Mouse (Mus musculus) adrenal gland, postnatal 4 days (tissue): ENCODE data around the gene Mycbp2. TPM values are rescaled to one million over a fixed set of nuclear protein-coding genes. Genes with fewer than 3 reads are reported as not detected.

Experiments
- DNase-seq, 2 experiments: peaks; one replicate each; pipeline ENCODE4 v3.0.0; 2021 to 2022; ENCODE audit warnings: low spot score in 2 of 2, mixed read lengths in 2 of 2
- long read RNA-seq, 2 experiments: library from polyadenylated mRNA; stranded (forward); transcript quantifications; one replicate each; pipeline ENCODE4 v2.0.0; 2021
- total RNA-seq, 2 experiments: library from RNA; stranded (reverse); gene quantifications; 2 replicates each; pipeline ENCODE4 v1.2.3; 2021

The Mycbp2 gene
- 10 to 100 TPM; 45.2 to 51.2 TPM for total RNA-seq
- long read RNA-seq, experiment 1, partial matches to known transcripts, result 3 of 3 reads
- long read RNA-seq, experiment 1, other reads (novel, unspliced or antisense), result 0 of 3 reads
- long read RNA-seq, experiment 2, partial matches to known transcripts, result 8 of 10 reads
- long read RNA-seq, experiment 2, other reads (novel, unspliced or antisense), result 2 of 10 reads

GRCm38 (mm10) chr14:103346729-103347505 lies at the start of gene Mycbp2:
TSS of gene Mycbp2 (minus strand) at chr14:103346814.
- peak; percentile 97 for DNase-seq

- DNase-seq, result no peak
Measured at GRCm38 (mm10) chr14:103392391-103392790, 45.8 kb upstream of the Mycbp2 start.

DNA sequence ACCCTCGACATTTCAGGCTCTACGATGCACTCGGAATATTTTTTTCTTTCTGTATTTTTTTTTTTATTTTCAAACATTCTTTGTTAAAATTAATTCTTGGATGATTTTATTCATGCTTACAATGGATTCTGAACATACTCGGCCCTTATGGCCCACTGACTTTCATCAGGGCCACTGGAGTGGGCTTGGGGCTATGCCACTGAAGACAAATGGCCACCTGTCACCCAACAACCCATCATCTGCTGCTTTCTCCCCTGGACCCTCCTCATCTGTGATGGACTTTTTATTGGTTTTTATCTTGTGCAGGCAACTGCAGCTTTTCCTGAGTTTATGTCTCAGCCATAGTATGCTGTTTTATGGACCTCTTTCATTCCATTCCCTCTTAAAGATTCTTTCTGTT lies 40.8 kb upstream of the Mycbp2 start:
- no peak for DNase-seq

DNA sequence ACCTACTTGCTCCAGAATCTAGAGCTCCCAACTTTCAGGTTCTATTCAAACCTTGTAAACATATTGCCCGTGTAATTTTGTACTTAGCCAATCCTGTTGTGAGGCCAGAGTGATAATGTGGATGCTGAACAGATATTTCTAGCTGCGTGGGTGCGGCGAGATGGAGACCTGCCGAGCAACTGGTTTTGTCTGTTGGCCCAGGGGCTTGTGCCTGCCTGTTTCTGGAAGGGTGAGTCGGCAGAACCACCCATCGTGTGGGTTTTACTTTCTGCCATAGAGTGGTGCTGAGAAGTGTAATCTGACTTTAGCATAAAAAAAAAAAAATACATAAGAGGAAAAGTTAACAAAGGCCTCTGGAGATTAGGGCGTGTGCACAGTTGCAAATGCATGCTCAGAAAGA lies 40.3 kb upstream of the Mycbp2 start:
- DNase-seq, result no peak

DNA sequence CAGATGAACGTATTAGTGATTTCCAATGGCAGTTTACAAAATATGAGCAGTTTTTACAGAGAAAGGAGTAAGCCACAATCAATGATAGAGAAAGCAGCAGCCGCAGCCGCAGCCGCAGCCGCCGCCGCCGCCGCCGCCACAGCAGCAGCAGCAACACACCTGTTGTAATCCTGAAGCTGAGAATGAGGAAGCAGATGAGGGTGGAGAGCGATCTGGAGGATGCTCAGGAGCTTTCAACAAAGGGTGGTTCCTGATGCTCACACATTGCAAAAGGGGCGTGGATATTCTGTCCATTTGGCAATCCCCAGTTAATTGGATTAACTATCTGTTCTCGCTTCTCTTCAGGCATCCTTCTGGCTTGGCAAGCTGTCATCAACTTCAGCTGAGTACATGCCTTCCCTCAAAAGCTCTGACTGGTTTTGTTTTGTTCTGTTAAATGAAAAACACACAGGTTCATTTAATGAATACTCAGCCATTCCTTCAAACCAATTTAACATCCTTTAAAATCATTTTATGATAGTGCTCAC lies 38.5 kb upstream of the Mycbp2 start:
- no peak for DNase-seq

DNA sequence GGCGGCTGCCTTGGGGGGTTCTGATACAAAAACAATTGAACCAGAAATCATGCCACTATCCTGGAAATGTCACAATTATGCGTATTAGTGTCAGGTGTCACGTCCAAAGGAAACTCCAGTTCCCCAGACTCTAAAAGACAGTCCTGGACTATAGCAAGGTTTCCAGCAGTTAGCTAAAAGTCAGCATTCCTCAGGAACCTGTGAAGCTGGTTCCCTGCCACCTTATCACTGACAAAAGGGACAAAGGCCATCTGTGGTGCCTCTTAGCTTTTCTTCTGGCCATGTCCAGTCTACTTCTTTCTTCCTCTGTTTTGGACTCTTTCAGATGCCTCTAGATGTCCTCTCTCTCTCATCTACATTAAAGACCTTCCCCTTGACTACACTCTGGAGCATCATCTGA lies 32.1 kb upstream of the Mycbp2 start:
- DNase-seq, result no peak

GRCm38 (mm10) chr14:103376765-103377164 lies 30.2 kb upstream of the Mycbp2 start:
- no peak for DNase-seq

DNA sequence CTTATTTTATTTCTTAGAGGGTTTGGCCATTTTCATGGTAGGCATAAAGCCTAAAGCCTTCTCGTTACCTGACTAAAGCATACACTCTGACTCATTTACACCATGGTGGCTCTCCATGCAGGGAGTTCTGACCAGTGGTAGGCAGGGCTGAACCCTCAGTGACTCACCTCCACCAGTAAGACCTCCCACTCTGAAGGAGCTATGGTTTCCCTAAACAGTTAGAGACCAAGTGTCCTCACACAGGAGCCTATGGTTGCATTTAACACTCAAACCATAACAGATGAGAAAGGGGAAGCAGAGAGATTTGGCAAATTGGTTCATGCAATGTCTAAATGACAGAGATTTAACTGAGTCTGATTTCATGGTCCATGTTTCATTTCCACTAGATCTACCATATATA lies 28.9 kb upstream of the Mycbp2 start:
- no peak for DNase-seq

- no peak for DNase-seq
Measured at GRCm38 (mm10) chr14:103363199-103363598, 16.6 kb upstream of the Mycbp2 start.

- DNase-seq, result no peak
Measured at GRCm38 (mm10) chr14:103356066-103356465, 9.5 kb upstream of the Mycbp2 start.

DNA sequence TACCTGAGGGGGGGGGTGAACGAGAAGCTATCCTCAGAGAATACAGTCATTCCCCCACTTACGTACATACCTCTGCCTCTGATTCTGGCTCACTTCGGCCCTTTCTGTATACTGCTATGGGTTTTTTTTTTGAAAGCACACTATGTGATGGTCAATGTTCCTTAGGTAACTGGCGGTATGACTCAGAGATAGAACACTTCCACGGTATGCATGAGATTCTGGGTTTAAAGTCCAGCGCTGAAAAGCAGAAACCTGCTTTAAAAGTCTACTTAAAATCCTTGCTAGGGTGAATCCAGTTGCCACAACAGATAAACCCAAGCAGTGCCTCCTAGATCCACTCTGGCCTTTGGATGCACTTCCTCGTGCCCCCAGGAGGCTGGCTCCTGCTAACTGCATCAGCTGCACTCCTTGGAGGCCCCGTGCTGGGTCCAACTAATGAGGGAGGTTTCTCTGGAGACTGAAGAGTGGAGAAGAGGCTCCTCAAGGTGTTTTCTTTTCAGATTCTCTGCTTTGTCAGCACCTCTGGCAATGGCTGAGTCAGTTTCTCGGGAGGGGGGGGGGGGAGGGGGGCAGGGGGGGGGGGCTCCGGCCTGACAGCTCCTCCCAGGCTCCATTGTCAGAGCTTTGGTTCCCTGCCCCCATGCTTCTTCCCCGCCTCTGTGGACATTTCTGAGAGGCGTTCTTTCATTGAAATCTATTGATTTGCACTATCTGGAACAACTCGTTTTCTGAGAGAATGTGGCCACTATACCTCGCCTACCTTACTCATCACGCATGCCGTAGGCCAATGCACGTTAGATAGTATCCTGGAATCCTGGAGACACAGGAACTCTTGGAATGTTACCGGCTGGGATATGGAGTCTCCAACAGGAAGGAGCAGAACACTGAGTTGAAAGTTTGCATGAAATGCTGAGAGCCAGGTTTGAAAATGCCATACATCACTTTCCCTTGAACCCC lies 8.1 kb upstream of the Mycbp2 start:
- DNase-seq, result no peak

- peak; percentile 24 to 38 for DNase-seq
Measured at GRCm38 (mm10) chr14:103345858-103346728, 521 bp downstream of the Mycbp2 start.

DNA sequence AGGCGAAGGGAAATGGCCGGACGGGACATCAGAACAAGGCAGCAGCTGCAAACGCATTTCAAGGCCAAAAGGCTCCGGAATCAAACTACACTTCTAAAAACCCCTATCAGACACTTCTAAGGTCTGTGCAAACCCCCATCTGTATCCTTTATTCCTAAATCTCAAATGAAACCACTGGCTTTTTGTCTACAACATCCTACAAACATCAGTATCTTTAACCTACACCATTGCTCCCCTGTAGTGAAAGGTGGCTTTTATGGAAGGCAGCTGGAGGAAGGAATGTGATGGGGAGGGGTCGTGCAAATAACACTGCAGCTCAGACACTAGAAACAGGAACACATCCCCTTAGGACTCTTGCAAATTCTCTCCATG lies 1.1 kb downstream of the Mycbp2 start:
- DNase-seq, result no peak

DNA sequence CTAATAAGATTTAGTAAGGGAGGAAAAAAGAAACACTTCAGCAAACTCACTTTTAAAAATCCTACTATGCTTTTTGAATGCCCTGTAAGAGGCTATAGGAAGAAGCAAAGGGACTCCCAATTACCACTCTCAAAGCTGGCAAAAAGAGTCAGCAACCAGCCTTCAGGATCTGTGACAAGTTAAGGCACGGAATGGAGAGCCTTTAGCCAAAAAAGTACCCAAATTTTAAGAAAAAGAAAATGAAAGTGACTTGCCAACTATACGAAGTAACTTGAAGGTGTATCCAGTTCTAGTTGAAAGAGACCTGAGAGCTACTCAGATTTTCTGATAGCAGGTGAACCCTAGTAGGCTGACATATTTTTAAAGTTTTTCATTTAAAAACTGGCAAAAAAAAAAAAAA lies 1.6 kb downstream of the Mycbp2 start:
- DNase-seq, result no peak

GRCm38 (mm10) chr14:103343791-103344190 lies 2.8 kb downstream of the Mycbp2 start:
- DNase-seq, result no peak

DNA sequence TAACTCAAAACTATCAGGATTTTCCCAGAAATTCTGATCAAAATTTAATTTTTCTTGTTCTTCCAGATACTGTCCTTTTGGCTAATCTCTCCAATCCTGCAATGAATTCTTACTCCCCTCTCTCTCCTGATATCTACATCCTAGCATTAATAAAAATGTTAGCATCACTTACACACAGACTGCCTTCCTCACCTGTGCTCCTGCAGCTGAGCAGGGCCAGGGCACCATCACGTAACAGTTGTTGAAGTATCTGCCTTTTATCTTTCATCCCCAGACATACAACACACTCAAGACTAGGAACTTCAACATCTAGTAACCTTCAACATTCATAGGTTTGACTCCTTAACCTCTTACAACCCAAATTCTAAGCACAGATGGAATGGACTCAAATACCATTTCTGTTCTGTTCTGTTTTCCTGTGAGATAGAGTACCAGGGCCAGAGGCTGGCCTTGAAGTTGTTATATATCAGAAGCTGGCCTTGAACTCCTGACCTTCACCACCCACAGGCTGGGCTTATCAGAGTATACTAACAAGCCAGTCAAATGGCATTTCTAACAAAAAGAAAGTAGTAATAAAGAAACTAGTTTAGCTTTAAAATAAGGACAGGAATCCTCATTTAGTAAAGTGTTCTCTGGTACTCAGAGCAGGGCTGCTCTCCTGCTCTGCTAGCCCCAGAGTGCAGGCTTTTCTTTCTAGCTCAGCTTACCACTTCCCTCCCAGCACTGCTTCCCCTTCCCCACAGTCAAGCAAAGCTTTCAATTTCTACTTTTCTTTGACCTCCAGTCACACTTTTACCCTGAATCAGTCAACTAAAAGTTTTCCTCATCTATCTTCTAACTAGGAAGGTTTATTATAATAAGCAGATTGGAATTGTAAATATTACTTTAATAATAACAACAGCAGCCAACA lies 5.0 kb downstream of the Mycbp2 start:
- DNase-seq, result no peak

DNA sequence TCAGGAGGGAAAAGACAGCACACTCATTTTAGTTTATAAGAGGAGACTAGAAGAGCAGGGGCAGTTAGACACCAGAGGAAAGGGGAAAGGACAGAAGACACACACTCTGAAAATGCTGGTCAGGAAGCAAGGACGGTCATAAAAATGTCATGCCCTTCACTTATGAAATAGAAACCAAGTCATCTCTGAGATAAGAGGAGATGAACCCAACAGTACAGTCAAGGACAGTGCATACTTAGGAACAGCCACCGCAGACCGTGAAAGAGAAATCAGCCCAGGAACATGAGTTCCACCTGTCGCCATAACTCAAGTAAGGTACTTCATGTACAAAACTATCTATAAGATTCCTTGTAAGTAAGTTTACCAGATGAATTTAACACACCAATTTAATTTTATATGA lies 33.7 kb downstream of the Mycbp2 start:
- no peak for DNase-seq

- no peak for DNase-seq
Measured at GRCm38 (mm10) chr14:103296227-103296626, 50.4 kb downstream of the Mycbp2 start.

DNA sequence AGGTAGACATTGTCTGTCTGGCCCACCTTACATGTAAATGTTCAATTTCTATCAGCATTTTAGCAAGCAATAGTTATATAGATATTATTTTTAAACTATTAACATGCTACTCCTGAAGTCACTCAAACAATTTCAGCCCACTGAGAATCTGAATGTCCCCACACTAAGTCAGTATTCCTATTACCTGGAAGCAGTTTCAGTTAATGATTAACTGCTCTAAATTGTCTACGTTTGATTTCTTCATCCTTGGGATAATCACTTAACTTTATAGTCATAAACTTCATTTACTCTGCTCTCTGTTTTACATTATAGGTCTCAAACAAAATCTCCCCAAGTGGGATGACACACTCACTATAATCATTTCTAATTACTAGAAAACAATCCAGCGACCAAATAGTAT lies 60.0 kb downstream of the Mycbp2 start:
- DNase-seq, result no peak

DNA sequence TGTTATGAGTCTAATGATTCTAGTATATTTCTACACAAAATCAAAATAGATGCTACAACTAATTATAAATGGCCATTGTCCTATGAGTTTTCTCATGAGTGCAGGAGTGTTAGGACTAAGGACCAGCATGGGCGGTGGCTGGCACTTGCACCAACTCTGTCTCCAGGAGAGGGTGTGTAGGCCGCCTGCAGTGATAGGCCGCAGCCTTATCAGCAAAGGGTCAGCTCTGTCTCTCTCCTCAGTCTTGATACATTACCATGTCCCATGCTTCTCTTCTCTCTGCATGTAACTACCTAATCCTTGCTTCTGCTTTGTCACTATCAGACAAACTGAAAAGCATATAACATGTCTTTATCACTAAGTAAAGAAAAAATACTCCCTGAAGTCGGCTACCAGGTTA lies 69.9 kb downstream of the Mycbp2 start:
- DNase-seq, result no peak
